8 mouse cellular contexts compared by ENCODE assay signal in the genomic region with DNA sequence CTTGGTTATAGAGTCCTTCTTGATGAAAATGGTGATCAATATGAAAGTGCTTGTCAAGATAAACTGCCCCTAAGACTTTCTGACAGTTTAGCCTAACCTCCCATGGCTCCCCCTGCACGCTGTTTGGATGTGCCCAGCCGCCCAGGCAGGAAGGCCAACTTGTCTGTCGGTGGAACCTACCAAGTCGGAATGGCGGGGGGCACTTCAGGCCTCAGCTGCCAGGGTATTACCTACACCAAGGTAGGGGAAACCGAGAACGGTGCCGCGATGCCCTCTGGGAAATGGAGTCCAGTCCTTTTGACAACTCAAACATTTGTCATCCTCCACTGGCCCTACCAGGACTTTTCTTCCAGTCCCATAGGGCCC. TPM values are rescaled to one million over a fixed set of nuclear protein-coding genes. Genes with fewer than 3 reads are reported as not detected.
DNase-seq lines count a peak whose midpoint lies in the region; ATAC-seq lines count a peak whose summit lies in the region.

No protein-coding gene starts in this region.

- H3K36me3 ChIP-seq in hindbrain, embryonic 15.5 days, result peaks cover 4% of the 10 kb centered on the region; the same call in 1 of the 2 replicates

- peak overlapping the region; percentile 77 for H3K4me2 ChIP-seq in hindbrain, embryonic 15.5 days

- WGBS in hindbrain, embryonic 15.5 days, result 0% methylated on average over 9 of the region's 9 CpGs

- peak; percentile 97 for ATAC-seq in hindbrain, embryonic 15.5 days (ENCODE audit: low FRiP score, low read depth)

- peaks cover 29% of the 10 kb centered on the region for H3K4me1 ChIP-seq in hindbrain, embryonic 15.5 days (replicated peaks)

- peak overlapping the region; percentile 92 for H3K27ac ChIP-seq in hindbrain, embryonic 15.5 days (replicated peaks)

- no peaks in the 10 kb centered on the region for H3K27me3 ChIP-seq in hindbrain, embryonic 15.5 days

- DNase-seq in R1 (ENCODE audit: low read depth, low spot score), result peak; percentile 99
- peak; percentile 98 to 99 for DNase-seq in cerebellum, postnatal 25 days
- peak; percentile 94 for DNase-seq in frontal cortex, postnatal 25 days (ENCODE audit: low spot score in 2 of 2)
- DNase-seq in left cerebral cortex, adult 11 months (ENCODE audit: low spot score), result peak; percentile 94
- DNase-seq in lung, postnatal 4 days, result peak; percentile 95 to 97
- DNase-seq in retina, postnatal 7 days (ENCODE audit: low read depth, low spot score), result peak; percentile 93
- peak; percentile 73 for DNase-seq in urinary bladder, adult 2 months (ENCODE audit: low spot score)

- H3K9ac ChIP-seq in hindbrain, embryonic 15.5 days, result peak overlapping the region; percentile 88

- H3K9me3 ChIP-seq in hindbrain, embryonic 15.5 days, result no peaks in the 10 kb centered on the region

- peak overlapping the region; percentile 86 for H3K4me3 ChIP-seq in hindbrain, embryonic 15.5 days

RNA-seq across cellular contexts. Expression of a gene that starts 0.5 kb away (rescaled TPM):
- polyA plus RNA-seq in hindbrain, embryonic 15.5 days (2015; fragmentation: Nextera tagmentation; extraction: Ambion mirVana), result 57.6 and 62.3 TPM in 2 replicates
- 19.7 and 20.7 TPM in 2 replicates for polyA plus RNA-seq in urinary bladder, adult 2 months (2012; rRNA removed)

RNA-seq across cellular contexts. Expression of a gene that starts 19.5 kb away (rescaled TPM):
- 2.5 and 2.6 TPM in 2 replicates for polyA plus RNA-seq in hindbrain, embryonic 15.5 days (2015; fragmentation: Nextera tagmentation; extraction: Ambion mirVana)
- 18.6 and 20.8 TPM in 2 replicates for polyA plus RNA-seq in urinary bladder, adult 2 months (2012; rRNA removed)

RNA-seq across cellular contexts. Expression of a gene that starts 19.6 kb away (rescaled TPM):
- 36.2 and 37.2 TPM in 2 replicates for polyA plus RNA-seq in hindbrain, embryonic 15.5 days (2015; fragmentation: Nextera tagmentation; extraction: Ambion mirVana)
- polyA plus RNA-seq in urinary bladder, adult 2 months (2012; rRNA removed), result 18.8 and 24.2 TPM in 2 replicates

RNA-seq across cellular contexts. Expression of a gene that starts 53.7 kb away (rescaled TPM):
- polyA plus RNA-seq in hindbrain, embryonic 15.5 days (2015; fragmentation: Nextera tagmentation; extraction: Ambion mirVana), result 16.3 and 16.6 TPM in 2 replicates
- polyA plus RNA-seq in urinary bladder, adult 2 months (2012; rRNA removed), result 28.5 and 43.1 TPM in 2 replicates

Comparison
In these comparisons a context has a peak if more than half of its experiments do, and no peak if none do; other contexts are left out.
1. Peak in every context shown above with its lines: DNase-seq, ATAC-seq, H3K4me3 ChIP-seq and H3K27ac ChIP-seq.